Mouse (Mus musculus) stomach, postnatal 0 days (tissue): ENCODE data around the gene Apba1. TPM values are rescaled to one million over a fixed set of nuclear protein-coding genes. Genes with fewer than 3 reads are reported as not detected.

Source experiments
- ATAC-seq: fragments of 200-750 bp; cut with Nextera tagmentation; 2 replicates; pipeline ENCODE4 v1.8.0; 2017; ENCODE audit not compliant: low FRiP score, low TSS enrichment
- DNase-seq: peaks from one replicate; pipeline ENCODE4 v3.0.0-alpha.2; 2016; ENCODE audit warnings: low spot score
- H3K27ac ChIP-seq: fragments of 300-500 bp; sonication (generic); replicated peaks from 2 replicates; pipeline ENCODE4 v1.5.1; 2014; ENCODE audit warnings: mild to moderate bottlenecking, control low read depth
- H3K27me3 ChIP-seq: fragments of 300-500 bp; sonication (generic); 2 replicates; pipeline ENCODE4 v1.6.1; 2014; ENCODE audit warnings: low read length; ENCODE audit not compliant: control insufficient read depth, insufficient read depth
- H3K36me3 ChIP-seq: fragments of 300-500 bp; sonication (generic); 2 replicates; pipeline ENCODE4 v1.6.1; 2014; ENCODE audit warnings: low read length, mixed read lengths; ENCODE audit not compliant: control insufficient read depth, insufficient read depth
- H3K4me1 ChIP-seq: fragments of 300-500 bp; sonication (generic); replicated peaks from 2 replicates; pipeline ENCODE4 v1.6.1; 2014; ENCODE audit warnings: antibody characterized with exemption; ENCODE audit not compliant: control insufficient read depth, insufficient read depth
- H3K4me2 ChIP-seq: fragments of 300-500 bp; sonication (generic); replicated peaks from 2 replicates; pipeline ENCODE4 v1.6.1; 2014; ENCODE audit warnings: low read depth, mild to moderate bottlenecking, control low read depth, moderate library complexity
- H3K4me3 ChIP-seq: fragments of 300-500 bp; sonication (generic); 2 replicates; pipeline ENCODE4 v1.5.1; 2014; ENCODE audit warnings: low read depth, low read length, control low read depth
- H3K9ac ChIP-seq: fragments of 300-500 bp; sonication (generic); 2 replicates; pipeline ENCODE4 v1.6.1; 2014; ENCODE audit warnings: mild to moderate bottlenecking, low read length, control low read depth, mixed read lengths
- H3K9me3 ChIP-seq: fragments of 300-500 bp; sonication (generic); 2 replicates; pipeline ENCODE4 v1.6.1; 2016; ENCODE audit warnings: low read length; ENCODE audit not compliant: control insufficient read depth
- CTCF ChIP-seq: IDR thresholded peaks from 2 replicates; pipeline ENCODE4 v1.5.1; 2016; ENCODE audit warnings: antibody characterized with exemption, low read depth, mild to moderate bottlenecking, moderate library complexity
- EP300 ChIP-seq: optimal IDR thresholded peaks from 2 replicates; pipeline ENCODE3; 2016; ENCODE audit warnings: antibody characterized with exemption
- WGBS: fragments of 180-500 bp; shearing (Covaris S2); extraction: QIAGEN DNeasy Blood & Tissue Kit; methylation state at CpG from one replicate; pipeline ENCODE4 v1.1.7; 2014; 5-methylcytosine and 5-hydroxymethylcytosine counted together
- polyA plus RNA-seq: library from polyadenylated mRNA; unstranded; fragments of >200 nt; fragmentation: Nextera tagmentation; extraction: Ambion mirVana; gene quantifications from 2 replicates; pipeline ENCODE4 v1.2.1, GENCODE M21; 2015

Gene Apba1
- 0.47 and 0.55 TPM in 2 replicates for polyA plus RNA-seq

GRCm38 (mm10) chr19:23758554-23759321 lies at the start of gene Apba1:
TSS of gene Apba1 (plus strand) at chr19:23758887.
- Histone ChIP-seq H3K27me3 (no peaks in the 10 kb centered on the region), H3K4me3 (peak within 1 kb of the TSS; percentile 69), H3K36me3 (no peaks in the 10 kb centered on the region), H3K4me1 (no peaks in the 10 kb centered on the region), H3K9ac (peak within 1 kb of the TSS; percentile 69), H3K27ac (peak within 1 kb of the TSS; percentile 86), H3K9me3 (no peaks in the 10 kb centered on the region), H3K4me2 (peak within 1 kb of the TSS; percentile 95)
- TF ChIP-seq CTCF, result peak; percentile 54
- no peak for TF ChIP-seq EP300
- DNase-seq (peak; percentile 66), ATAC-seq (peak; percentile 85)
- WGBS, result under 1% methylated on average over 49 of the region's 98 CpGs

- Histone ChIP-seq H3K9me3 (no peaks in the 10 kb centered on the region), H3K4me3 (no peak overlapping the region), H3K27ac (no peak overlapping the region), H3K36me3 (no peaks in the 10 kb centered on the region), H3K4me1 (no peaks in the 10 kb centered on the region), H3K4me2 (no peak overlapping the region), H3K27me3 (no peaks in the 10 kb centered on the region), H3K9ac (no peak overlapping the region)
- DNase-seq (no peak), ATAC-seq (no peak)
- 66% methylated on average over 3 of the region's 3 CpGs for WGBS
- TF ChIP-seq EP300 (no peak), CTCF (no peak)
Observed at GRCm38 (mm10) chr19:23746506-23746905, 12.2 kb upstream of the Apba1 start.

GRCm38 (mm10) chr19:23757011-23757410 lies 1.7 kb upstream of the Apba1 start:
- H3K27me3 ChIP-seq, result no peaks in the 10 kb centered on the region
- no peaks in the 10 kb centered on the region for H3K9me3 ChIP-seq
- H3K4me2 ChIP-seq, result no peak overlapping the region
- no peaks in the 10 kb centered on the region for H3K36me3 ChIP-seq
- H3K9ac ChIP-seq, result no peak overlapping the region
- no peak for ATAC-seq
- TF ChIP-seq EP300 (no peak), CTCF (0 out of 2 replicates have a peak, but pooled peaks have one; percentile 5)
- H3K4me1 ChIP-seq, result no peaks in the 10 kb centered on the region
- no peak overlapping the region for H3K27ac ChIP-seq
- DNase-seq, result peak; percentile 30
- H3K4me3 ChIP-seq, result no peak overlapping the region
- 13% methylated on average over 7 of the region's 7 CpGs for WGBS

GRCm38 (mm10) chr19:23757961-23758553 lies 630 bp upstream of the Apba1 start:
- ATAC-seq (peak; percentile 89), DNase-seq (peak; percentile 96)
- under 1% methylated on average over 40 of the region's 40 CpGs for WGBS
- Histone ChIP-seq H3K4me1 (no peaks in the 10 kb centered on the region), H3K9me3 (no peaks in the 10 kb centered on the region), H3K27ac (peak overlapping the region; percentile 86), H3K4me2 (peak overlapping the region; percentile 95), H3K9ac (peak overlapping the region; percentile 69), H3K4me3 (peak overlapping the region; percentile 69), H3K27me3 (no peaks in the 10 kb centered on the region), H3K36me3 (no peaks in the 10 kb centered on the region)
- no peak for TF ChIP-seq EP300
- TF ChIP-seq CTCF, result peak; percentile 99

GRCm38 (mm10) chr19:23759322-23759945 lies 747 bp downstream of the Apba1 start:
- 8% methylated on average over 17 of the region's 17 CpGs for WGBS
- DNase-seq (no peak), ATAC-seq (no peak)
- peak overlapping the region; percentile 69 for H3K9ac ChIP-seq
- no peaks in the 10 kb centered on the region for H3K36me3 ChIP-seq
- no peaks in the 10 kb centered on the region for H3K27me3 ChIP-seq
- no peaks in the 10 kb centered on the region for H3K4me1 ChIP-seq
- TF ChIP-seq CTCF (no peak), EP300 (no peak)
- peak overlapping the region; percentile 95 for H3K4me2 ChIP-seq
- no peaks in the 10 kb centered on the region for H3K9me3 ChIP-seq
- H3K4me3 ChIP-seq, result peak overlapping the region; percentile 69
- H3K27ac ChIP-seq, result peak overlapping the region; percentile 86; the same call in 1 of the 2 replicates

- no peak overlapping the region for H3K4me2 ChIP-seq
- no peak overlapping the region for H3K4me3 ChIP-seq
- TF ChIP-seq CTCF (no peak), EP300 (no peak)
- no peak for DNase-seq
- no peaks in the 10 kb centered on the region for H3K27me3 ChIP-seq
- no peaks in the 10 kb centered on the region for H3K4me1 ChIP-seq
- H3K9ac ChIP-seq, result no peak overlapping the region
- H3K36me3 ChIP-seq, result no peaks in the 10 kb centered on the region
- 80% methylated on average over 6 of the region's 6 CpGs for WGBS
- no peak for ATAC-seq
- H3K9me3 ChIP-seq, result no peaks in the 10 kb centered on the region
- H3K27ac ChIP-seq, result no peak overlapping the region
Observed at GRCm38 (mm10) chr19:23763371-23763770, 4.7 kb downstream of the Apba1 start.
